Mouse (Mus musculus): ENCODE measurements at regions not wholly inside any gene's neighbourhood (a gene's known extent, or its start where the extent isn't known, plus 50 kb on each side); places are given as distances from the start of the nearest gene placed in this dataset.
A peak's percentile ranks its signal among the peaks of the same experiment; 100 is the strongest.

GRCm38 (mm10) chr14:37292084-37292860, 157.2 kb upstream of the Ghitm start:
- DNase-seq, result peak; percentile 79 to 86

- no peak for DNase-seq
These were observed 149.3 kb upstream of the Ghitm start for GRCm38 (mm10) chr14:37284391-37284790.

GRCm38 (mm10) chr14:37279356-37279755, 144.3 kb upstream of the Ghitm start:
- peak; percentile 74 to 80 for DNase-seq

- peak; percentile 82 to 89 for DNase-seq
These were observed 141.9 kb upstream of the Ghitm start for GRCm38 (mm10) chr14:37276728-37277695.

- no peak for DNase-seq
These were observed 137.0 kb upstream of the Ghitm start for GRCm38 (mm10) chr14:37272063-37272462.

GRCm38 (mm10) chr14:37271015-37271933, 136.2 kb upstream of the Ghitm start:
- peak in 1 of 2 experiments; percentile 43 for DNase-seq

GRCm38 (mm10) chr14:37269920-37270319, 134.8 kb upstream of the Ghitm start:
- DNase-seq, result no peak

GRCm38 (mm10) chr14:37238632-37239032, 103.6 kb upstream of the Ghitm start:
- peak; percentile 98 for DNase-seq

- peak; percentile 54 to 63 for DNase-seq
These were observed 102.1 kb upstream of the Ghitm start for GRCm38 (mm10) chr14:37237191-37237590.

GRCm38 (mm10) chr14:37208256-37208655, 73.2 kb upstream of the Ghitm start:
- no peak for DNase-seq

GRCm38 (mm10) chr14:37189795-37190194, 54.7 kb upstream of the Ghitm start:
- no peak for DNase-seq

Measured in cerebellum, postnatal 10 days (tissue).